Mouse (Mus musculus) layer of hippocampus, adult 18-20 months (tissue): ENCODE data around the gene Ybey. TPM values are rescaled to one million over a fixed set of nuclear protein-coding genes. Genes with fewer than 3 reads are reported as not detected.

ENCODE experiments used
- DNase-seq, 2 experiments: peaks; one replicate each; pipeline ENCODE4 v3.0.0; 2022; ENCODE audit warnings: low spot score in 2 of 2
- long read RNA-seq: library from polyadenylated mRNA; stranded (forward); transcript quantifications from one replicate; pipeline ENCODE4 v2.0.0, GENCODE M21; 2021
- total RNA-seq, 2 experiments: library from RNA; stranded (reverse); gene quantifications; 2 replicates each; pipeline ENCODE4 v1.2.3; 2021

Ybey gene
- total RNA-seq = 1 to 10 TPM; 4.7 to 4.8 TPM
- long read RNA-seq, full-length matches to known transcripts = 6 of 6 reads
- long read RNA-seq, partial matches to known transcripts = 0 of 6 reads
- long read RNA-seq, other reads (novel, unspliced or antisense) = 0 of 6 reads

DNA sequence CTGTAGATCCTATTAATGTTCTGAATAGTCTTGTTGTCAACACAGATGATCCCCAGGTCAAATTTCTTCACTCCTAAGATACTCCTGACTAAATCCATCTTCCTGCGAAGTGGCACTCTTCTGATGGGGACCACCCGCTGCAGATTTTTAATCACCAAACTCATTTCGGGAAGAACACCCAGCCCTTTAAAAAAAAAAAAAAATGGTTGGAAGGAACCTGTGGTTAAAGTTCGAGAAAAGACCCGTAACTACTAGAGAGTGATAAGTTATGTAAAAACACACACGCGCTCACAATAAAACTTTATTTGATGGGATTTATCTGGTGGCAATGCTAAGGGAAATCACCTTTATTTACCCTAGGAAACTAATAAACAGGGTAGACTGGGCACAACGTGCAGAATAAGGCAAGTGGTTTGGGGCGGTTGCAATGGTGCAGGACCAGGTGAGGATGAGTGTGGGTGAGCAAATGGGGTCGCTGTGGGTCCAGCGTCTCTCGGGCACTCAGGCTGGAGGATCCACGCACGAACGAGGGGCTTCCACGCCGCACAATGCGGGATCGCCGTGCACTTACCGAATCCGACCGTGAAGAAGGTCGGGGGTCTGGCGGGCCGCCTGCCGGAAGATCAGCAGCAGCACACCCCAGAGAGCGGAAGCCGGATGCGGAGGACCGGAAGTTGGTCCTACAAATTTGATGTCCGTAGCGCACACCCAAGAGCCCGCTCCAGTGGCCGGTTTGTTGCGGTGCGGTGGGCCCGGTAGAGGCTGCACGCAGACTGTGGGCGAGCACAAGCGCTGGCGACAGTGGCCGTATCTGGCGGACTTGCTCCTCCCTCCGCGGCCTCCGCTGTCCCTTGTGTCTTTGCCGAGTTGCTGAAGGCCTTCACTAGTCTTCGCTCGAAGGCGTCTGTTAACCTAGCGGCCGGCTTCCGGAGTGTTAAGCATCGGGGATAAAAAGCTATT is at the start of gene Ybey, which contains the start of gene Mcm3ap:
TSS of gene Ybey (minus strand) at position 912 of the 960 bp plus-strand sequence.
TSS of gene Mcm3ap (plus strand) at position 725 of the 960 bp plus-strand sequence.
- peak; percentile 85 to 92 for DNase-seq

DNA sequence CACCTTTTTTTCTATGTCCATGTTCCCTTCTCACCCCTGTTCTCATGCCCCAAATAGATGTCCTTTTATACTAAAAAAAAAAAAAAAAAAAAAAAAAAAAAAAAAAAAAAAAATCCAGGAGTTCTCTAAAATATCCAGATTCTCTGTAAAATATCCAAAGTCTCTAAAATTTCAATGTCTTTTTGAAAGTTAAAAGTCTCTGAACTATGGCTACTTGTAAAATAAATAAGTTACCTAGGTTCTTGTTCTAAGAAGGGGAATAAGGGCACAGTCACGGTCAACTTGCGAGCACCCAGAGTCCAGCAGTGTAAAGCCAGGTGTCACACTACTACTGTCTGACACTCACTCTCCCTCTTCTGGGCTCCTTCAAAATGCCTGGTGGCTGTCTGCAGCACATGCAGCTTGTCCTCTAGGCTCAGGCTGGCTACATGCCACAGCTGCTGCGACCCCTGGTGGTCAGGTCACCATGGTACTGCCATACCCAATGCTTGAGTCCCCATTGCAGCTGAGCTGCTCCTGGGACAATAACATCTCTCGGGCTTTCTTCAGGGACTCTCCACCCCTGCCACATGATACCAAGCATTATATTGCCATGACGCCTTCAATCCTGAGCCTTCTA is 44.2 kb upstream of the Ybey start:
- DNase-seq = peak in 1 of 2 experiments; percentile 19

DNA sequence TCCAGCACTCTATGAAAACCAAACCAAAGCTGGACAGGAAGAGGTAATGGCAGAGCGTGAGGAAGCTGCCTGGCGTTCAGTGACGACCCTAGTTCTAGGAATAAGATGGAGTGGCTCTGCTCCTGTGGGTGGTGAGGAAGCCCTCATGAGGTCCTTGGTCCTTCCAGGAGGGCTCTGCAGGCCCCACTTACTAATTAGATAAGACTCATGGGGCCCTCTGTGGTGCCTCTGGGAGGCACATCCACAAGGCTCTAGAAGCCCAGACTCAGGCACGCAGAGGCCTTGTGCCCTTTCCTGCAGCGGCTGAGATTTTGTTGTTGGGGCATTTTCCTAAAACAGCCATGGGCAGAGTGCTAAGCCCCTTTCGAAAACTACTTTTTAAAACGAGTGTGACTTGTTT is 37.0 kb upstream of the Ybey start:
- no peak for DNase-seq

DNA sequence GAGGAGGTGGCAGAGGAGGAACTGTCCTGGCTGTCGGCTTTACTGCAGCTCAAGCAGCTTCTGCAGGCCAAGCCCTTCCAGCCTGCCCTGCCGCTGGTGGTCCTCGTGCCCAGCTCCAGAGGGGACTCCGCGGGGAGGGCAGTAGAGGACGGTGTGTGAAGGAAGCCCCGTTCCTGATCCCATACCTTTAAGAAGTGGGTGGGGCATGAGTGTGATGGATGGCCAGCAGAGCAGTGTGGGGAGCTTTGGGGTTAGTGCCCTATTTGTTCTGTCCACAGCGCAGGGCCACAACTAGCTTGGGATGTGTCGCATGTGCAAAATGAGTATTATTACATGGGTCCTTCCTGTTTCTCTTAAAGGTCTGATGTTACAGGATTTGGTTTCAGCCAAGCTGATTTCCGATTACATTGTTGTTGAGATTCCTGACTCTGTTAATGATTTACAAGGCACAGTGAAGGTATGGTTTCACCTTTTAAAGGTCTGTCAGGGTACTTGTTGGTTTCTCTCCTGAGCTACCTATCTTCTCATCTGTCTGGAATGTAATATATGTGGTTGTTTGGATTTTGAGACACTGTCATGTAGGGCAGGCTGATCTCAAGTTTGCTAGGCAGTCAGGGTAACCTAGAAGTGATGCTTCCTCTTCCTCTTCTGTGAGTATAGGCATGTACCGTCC is 35.5 kb upstream of the Ybey start:
- no peak for DNase-seq

DNA sequence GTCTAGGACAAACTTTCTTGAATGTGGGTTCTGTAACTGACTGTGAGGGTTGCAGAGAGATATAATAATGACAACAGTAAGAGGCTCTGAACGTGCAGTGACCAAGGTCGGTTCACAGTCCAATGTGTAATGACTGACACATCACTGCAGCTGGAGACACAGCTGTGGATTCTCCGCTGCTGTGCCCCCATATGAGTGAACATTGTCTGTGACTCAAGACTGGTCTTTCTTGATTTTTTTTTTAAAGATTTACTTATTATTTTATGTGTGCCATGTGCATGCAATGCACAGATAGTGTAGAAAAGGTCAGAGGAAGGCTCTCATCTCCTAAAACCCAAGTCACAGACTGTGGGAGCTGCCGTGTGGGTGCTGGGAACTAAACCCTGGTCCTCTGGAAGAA is 28.6 kb upstream of the Ybey start:
- no peak for DNase-seq

DNA sequence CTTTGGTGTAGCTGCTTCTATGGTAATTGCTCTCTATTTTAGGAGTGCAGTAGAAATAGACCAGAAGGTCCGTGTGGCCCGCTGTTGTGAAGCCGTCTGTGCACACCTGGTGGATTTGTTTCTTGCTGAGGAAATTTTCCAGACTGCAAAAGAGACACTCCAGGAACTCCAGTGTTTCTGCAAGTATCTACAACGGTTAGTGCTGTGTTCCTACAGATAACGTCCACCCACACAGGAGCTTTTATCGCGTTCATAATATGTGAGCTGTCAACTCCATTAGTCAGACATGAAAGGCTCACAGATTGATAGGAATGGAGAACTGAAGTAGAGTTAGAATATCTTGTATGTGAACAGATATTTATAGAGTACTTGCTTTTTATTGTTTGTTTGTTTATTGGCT is 27.5 kb upstream of the Ybey start:
- peak; percentile 3 to 41 for DNase-seq

DNA sequence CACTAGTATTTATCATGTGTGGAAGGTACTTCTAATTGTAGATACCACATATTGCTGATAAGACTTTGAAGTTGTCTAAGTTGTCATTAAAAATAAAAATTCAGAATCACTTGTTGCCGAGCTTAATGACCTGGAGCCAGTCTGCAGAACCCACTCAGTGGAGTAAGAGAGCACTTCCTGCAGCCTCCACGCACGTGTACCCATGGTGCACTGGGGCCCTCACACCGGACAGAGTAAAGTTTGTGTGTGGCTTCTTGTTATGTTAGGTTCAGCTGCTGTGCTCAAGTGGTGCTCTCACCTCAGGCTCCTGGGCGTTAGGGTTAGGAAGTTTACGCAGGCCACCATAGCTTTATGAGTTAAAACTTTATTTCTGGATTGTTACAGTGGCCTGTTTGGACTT is 26.6 kb upstream of the Ybey start:
- no peak for DNase-seq

DNA sequence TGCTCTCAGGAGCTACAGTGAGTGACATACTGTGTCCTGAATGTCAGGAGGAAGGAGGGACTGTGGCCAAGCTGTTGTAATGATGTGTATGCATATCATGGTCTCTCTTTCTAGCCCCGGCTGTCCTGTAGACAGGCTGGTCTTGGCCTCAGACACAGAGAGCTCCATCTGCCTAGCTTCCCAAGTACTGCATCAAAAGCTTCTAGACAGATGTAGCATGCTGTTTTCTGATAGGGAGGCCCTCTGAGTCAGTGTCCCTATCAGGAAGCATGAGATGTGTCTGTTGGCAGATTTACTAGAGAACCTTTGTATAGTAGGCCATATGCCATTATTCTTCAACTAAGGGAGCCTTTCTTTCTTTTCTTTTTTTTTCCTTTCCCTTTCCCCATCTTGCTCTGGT is 24.6 kb upstream of the Ybey start:
- DNase-seq = peak in 1 of 2 experiments; percentile 16

DNA sequence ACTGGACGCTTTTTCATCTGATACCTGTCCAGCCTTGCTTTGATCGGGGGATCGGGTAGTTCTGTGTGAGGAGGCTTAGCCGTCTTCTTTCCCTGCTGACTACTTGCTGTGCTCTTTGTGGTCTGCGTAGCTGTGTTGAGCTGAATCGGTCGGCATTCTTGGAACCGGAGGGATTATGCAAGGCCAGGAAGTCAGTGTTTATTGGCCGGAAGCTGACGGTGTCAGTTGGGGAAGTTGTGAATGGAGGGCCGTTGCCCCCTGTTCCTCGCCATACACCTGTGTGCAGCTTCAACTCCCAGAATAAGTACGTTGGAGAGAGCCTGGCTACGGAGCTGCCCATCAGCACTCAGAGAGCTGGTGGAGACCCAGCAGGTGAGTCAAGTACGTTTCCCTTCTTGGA is 20.3 kb upstream of the Ybey start:
- DNase-seq = no peak

DNA sequence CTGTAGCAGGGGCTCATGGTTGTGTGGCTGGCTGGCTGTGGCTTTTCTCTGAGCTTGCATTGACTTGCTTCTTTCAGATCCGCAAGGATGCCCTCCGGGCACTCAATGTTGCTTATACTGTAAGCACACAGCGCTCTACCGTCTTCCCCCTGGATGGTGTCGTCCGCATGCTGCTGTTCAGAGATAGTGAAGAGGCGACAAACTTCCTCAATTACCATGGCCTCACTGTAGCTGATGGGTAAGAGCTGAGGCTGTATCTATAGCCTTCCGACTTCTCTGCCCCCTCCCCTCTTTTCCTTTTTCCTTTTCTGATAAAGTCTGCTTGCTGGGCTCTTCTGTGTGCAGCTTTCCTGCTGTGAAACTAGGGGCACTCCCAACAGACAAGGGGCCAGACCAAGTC is 19.4 kb upstream of the Ybey start:
- no peak for DNase-seq

DNA sequence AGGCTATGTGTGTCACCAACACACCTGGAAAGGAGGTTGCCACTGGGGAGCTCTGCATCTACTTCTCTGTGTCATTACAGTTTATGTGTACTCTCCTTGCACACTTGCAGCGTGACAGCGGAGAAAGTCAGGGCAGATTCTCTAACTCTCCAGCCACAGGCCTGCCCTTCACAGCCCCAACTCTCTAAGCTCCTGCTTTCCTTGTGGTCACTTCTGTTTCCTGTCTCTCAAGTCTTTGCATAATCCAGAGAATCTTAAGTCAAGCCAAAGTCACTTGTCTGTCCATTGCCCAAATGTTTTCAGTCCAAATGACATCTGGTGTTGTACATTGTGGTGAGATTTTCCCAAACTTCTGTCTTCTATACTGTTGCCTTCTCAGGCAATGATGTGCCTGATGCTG is 17.4 kb upstream of the Ybey start:
- DNase-seq = no peak

DNA sequence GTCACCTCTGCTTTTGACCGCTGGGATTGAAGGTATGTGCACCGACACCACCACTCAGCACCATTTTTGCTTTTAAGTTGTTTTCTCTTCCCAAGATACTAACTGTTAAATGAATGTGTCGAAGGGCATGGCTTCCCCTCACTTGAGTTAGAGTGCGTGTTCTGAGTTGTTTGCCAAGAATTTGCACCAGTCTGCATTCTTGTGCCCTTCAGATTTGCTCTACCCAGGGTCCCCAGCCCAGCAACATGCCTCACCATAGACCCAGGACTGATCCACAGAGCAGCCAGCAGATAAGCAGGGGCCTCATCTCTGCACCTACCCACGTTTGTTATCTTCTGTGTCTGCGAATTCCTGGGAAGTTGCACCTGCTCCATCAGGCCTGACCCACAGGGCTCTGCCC is 12.6 kb upstream of the Ybey start:
- no peak for DNase-seq

DNA sequence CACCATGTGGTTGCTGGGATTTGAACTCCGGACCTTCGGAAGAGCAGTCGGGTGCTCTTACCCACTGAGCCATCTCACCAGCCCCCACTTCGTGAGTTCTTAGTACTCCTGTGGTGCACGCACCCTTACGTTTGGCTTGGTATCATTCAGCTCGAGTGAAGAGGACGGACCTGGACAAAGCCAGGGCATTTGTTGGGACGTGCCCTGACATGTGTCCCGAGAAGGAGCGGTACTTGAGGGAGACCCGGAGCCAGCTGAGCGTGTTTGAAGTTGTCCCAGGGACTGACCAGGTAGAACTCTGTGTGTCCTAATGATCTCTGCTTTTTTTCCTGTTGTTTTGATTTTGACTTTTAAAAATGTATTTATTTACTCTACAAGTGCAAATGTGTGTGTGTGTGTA is 11.9 kb upstream of the Ybey start:
- no peak for DNase-seq

DNA sequence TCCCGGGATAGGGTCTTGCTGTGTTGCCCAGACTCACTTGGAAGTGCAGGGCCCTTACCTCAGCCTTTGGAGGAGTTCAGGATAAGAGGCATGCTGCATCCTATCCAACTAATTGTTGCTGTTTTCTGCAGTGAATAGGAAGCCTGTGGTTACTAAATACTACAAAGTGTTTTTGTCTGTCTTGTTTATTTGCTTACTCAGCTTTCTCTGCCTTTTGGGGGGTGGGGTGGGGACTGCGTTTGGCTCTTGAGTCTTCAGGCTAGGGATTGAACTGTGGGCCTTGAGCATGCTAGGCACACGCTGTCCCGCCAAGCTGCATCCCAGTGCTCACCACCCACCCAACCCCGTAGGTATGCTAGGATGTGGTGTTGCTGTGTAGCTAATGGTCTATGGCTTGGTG is 4.8 kb upstream of the Ybey start:
- no peak for DNase-seq

DNA sequence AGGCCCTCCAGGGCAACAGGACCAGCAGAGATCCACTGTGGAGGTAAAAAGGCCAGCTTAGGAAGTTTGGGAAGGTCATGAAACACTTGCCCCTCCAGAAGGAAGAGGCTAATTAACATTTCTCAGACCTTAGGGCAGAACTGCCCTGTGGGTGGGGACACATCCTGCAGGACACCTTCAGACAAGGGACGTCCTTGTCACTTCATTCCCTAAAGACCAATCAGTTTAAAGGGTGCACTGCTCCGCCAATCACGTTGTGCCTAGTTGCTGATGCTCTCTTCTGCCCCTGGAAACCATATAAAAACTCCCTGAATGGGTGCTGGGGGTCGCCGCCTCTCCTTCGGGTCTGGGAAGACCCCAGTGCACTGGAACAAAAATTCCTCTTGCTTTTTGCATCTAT is 6.2 kb downstream of the Ybey start:
- DNase-seq = no peak

DNA sequence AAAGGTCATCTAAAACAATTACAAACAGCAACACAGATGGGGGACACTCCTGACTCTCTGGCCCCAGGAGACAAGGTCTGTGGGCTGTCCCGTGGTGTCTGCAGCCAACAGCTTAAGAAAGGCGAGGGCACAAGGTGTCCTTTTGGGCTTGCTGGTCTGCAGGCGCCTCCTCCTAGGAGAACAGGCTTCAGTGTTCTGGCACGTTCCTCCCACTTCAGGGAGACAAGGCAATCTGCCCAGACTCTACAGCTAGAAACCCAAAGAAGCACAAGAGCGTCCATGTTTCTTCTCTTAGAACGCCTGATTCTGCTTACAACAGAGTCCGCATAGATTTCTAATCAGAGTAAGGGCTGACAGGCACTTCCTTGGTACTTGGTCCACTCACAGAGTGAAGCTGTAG is 6.6 kb downstream of the Ybey start:
- DNase-seq = peak in 1 of 2 experiments; percentile 23

DNA sequence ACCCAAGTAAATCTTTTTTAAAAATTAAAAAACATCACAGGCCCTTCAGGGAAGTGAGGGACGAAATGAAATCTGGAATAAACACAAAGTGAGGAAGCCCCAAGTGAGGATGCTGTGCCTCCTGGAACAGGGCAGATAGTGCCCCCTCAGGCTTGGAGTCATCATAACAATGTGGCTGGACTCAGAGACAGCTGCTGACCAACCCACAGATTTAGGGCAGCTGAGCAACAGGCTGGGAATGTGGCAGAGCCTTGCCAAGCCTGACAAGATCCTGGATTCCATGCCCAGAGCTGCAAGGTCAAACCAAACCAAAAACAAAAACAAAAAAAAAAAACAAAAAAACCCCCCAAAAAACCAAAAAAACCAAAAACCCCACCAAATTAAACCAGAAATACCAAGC is 7.7 kb downstream of the Ybey start:
- DNase-seq = no peak

DNA sequence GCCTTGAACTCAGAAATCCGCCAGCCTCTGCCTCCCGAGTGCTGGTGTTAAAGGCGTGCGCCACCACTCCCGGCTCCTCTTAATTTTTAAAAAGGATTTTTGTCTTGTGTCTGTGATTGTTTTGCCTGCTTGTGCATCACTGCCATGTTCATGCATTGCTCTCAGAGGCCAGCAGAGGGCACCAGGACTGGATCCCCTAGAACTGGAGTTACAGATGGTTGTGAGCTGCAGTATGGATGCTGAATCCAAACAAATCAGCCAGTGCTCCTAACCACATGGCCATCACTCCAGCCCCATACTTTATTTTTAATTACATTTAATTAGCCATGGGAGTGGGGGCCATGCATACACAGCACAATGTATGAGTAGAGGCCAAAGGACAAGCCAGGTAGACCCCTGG is 13.6 kb downstream of the Ybey start:
- peak in 1 of 2 experiments; percentile 69 for DNase-seq

DNA sequence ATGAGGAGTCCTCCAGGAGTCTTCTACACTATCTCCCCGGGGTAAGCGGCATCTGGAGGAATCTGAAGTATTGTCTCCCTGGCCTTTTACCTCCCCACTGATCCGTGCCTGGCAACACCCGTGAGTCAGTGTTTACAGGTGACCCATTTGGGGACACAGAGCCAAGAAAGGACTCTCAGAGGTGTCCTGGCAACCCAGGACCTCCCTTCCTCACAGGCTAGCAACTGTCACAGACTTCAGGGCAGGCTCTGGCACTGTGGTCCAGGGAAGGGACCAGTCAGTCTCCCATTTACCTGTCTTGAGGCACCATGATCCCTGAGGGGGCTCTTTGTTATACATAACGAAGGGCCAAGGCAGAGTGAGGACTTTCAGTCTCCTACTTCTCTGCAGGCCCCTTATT is 20.1 kb downstream of the Ybey start, which contains the start of gene 2610028H24Rik:
TSS of gene 2610028H24Rik (plus strand) at position 231 of the 400 bp plus-strand sequence.
- no peak for DNase-seq

DNA sequence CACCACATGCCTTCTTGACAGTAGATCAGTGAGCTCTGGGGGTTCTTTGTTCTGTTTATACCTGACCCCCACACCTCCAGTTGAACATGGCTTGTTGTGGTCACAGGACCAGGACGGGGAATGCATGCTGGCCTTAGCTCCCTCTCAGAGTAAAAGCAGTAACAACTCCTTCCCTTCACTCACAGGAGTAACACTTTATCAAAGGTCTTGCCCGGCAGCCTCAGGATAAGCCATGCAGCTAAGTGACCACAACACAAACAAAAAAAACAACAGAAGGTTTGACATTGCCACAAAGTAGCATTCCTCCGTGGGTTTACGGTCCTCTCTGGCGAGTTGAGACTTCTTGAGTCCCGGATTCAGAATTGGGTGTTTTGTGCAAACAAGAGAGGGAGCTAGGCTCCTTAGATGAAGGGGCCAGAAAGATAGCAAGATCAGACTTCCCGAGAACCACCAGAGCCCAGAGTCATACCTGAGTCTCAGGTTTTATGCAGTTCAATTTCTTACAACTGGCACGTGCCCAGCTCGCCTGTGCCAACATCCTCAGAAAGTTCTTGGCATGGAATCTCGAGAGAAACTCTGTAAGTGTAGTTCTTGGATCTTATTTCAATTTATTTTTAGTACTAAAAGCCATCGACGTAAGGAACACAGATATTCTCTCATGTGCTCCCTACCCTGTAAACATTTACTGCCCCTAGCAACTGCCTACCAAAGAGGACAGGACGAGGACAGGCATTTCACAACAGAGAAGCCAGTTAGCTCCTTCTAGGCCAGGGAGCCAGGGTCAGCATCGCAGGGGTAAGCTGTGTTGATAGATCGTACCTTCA is 21.3 kb downstream of the Ybey start:
- no peak for DNase-seq
